Mouse (Mus musculus) erythroblast, adult 5-6 weeks (primary cell): ENCODE results near the gene Eif2ak2. TPM values are rescaled to one million over a fixed set of nuclear protein-coding genes. Genes with fewer than 3 reads are reported as not detected.
A peak's percentile ranks its signal among the peaks of the same experiment; 100 is the strongest.

Source experiments
- ATAC-seq: replicated peaks from 2 replicates; pipeline ENCODE4 v1.8.0; 2016; ENCODE audit warnings: moderate number of reproducible peaks, mild to moderate bottlenecking, moderate TSS enrichment, inconsistent platforms; ENCODE audit not compliant: poor library complexity, low FRiP score, severe bottlenecking
- total RNA-seq, 2 experiments: library from RNA; stranded (forward) in 1 of 2; stranded (reverse) in 1 of 2; fragments of 150-400 nt in 1 of 2; fragments of 200-764, 138-1000 nt in 1 of 2; gene quantifications; 2 replicates each; pipeline versions ENCODE4 v1.2.3 to v1.2.4; 2015 to 2017; ENCODE audit warnings: low replicate concordance in 2 of 2

Eif2ak2 gene
- total RNA-seq, 2 experiments from 2014 or later: 13.4 to 50.1 TPM

GRCm38 (mm10) chr17:78842271-78842928 lies 40.0 kb downstream of the Eif2ak2 start:
- no peak for ATAC-seq

- no peak for ATAC-seq
Observed at GRCm38 (mm10) chr17:78836056-78836455, 46.3 kb downstream of the Eif2ak2 start.

- peak; percentile 91 for ATAC-seq
Observed at GRCm38 (mm10) chr17:78834856-78835835, 47.2 kb downstream of the Eif2ak2 start, which contains the start of the genes Heatr5b and Gpatch11. Gene Heatr5b, minus strand, starts transcription at chr17:78835364. Gene Gpatch11, plus strand, starts transcription at chr17:78835567.

GRCm38 (mm10) chr17:78824346-78824745 lies 58.0 kb downstream of the Eif2ak2 start:
- ATAC-seq: no peak

GRCm38 (mm10) chr17:78809582-78809981 lies 72.8 kb downstream of the Eif2ak2 start:
- no peak for ATAC-seq

- ATAC-seq: peak; percentile 52; the same call in 1 of the 2 replicates
Observed at GRCm38 (mm10) chr17:78809019-78809418, 73.4 kb downstream of the Eif2ak2 start.

Other genes starting within 250 kb of the Eif2ak2 start
- gene Strn, start 145.4 kb downstream of the Eif2ak2 start, total RNA-seq (2015; ENCODE audit: low replicate concordance): 7.5 and 8.3 TPM in 2 replicates
- 13.9 and 14.9 TPM in 2 replicates for gene Strn, start 145.4 kb downstream of the Eif2ak2 start, total RNA-seq (2017; ENCODE audit: low replicate concordance)
- 5.4 and 6.7 TPM in 2 replicates for gene Heatr5b, start 47.2 kb downstream of the Eif2ak2 start, total RNA-seq (2015; ENCODE audit: low replicate concordance)
- 6.1 and 7.1 TPM in 2 replicates for gene Heatr5b, start 47.2 kb downstream of the Eif2ak2 start, total RNA-seq (2017; ENCODE audit: low replicate concordance)
- 5.0 and 16.3 TPM in 2 replicates for gene Gpatch11, start 47.0 kb downstream of the Eif2ak2 start, total RNA-seq (2015; ENCODE audit: low replicate concordance)
- 12.3 and 33.8 TPM in 2 replicates for gene Gpatch11, start 47.0 kb downstream of the Eif2ak2 start, total RNA-seq (2017; ENCODE audit: low replicate concordance)
- gene Sult6b1, start 24.4 kb upstream of the Eif2ak2 start, total RNA-seq (2015; ENCODE audit: low replicate concordance): not detected in 2 replicates
- gene Sult6b1, start 24.4 kb upstream of the Eif2ak2 start, total RNA-seq (2017; ENCODE audit: low replicate concordance): 0.70 TPM in 1 of 2 replicates, not detected in the other
- gene Cebpzos, start 33.9 kb upstream of the Eif2ak2 start, total RNA-seq (2015; ENCODE audit: low replicate concordance): 4.4 and 10.0 TPM in 2 replicates
- gene Cebpzos, start 33.9 kb upstream of the Eif2ak2 start, total RNA-seq (2017; ENCODE audit: low replicate concordance): 14.8 TPM in 2 replicates
- gene Cebpz, start 54.5 kb upstream of the Eif2ak2 start, total RNA-seq (2015; ENCODE audit: low replicate concordance): 12.9 and 15.0 TPM in 2 replicates
- gene Cebpz, start 54.5 kb upstream of the Eif2ak2 start, total RNA-seq (2017; ENCODE audit: low replicate concordance): 19.2 and 29.8 TPM in 2 replicates
- gene Ndufaf7, start 54.6 kb upstream of the Eif2ak2 start, total RNA-seq (2015; ENCODE audit: low replicate concordance): 5.0 and 23.0 TPM in 2 replicates
- gene Ndufaf7, start 54.6 kb upstream of the Eif2ak2 start, total RNA-seq (2017; ENCODE audit: low replicate concordance): 8.4 and 8.7 TPM in 2 replicates
- 9.8 and 10.0 TPM in 2 replicates for gene Prkd3, start 138.2 kb upstream of the Eif2ak2 start, total RNA-seq (2015; ENCODE audit: low replicate concordance)
- 9.4 and 11.3 TPM in 2 replicates for gene Prkd3, start 138.2 kb upstream of the Eif2ak2 start, total RNA-seq (2017; ENCODE audit: low replicate concordance)
- gene Qpct, start 169.3 kb upstream of the Eif2ak2 start, total RNA-seq (2015; ENCODE audit: low replicate concordance): 1.3 and 6.0 TPM in 2 replicates
- 0.14 and 0.77 TPM in 2 replicates for gene Qpct, start 169.3 kb upstream of the Eif2ak2 start, total RNA-seq (2017; ENCODE audit: low replicate concordance)